Mouse (Mus musculus) olfactory bulb, adult 2 months (tissue): ENCODE data around the gene St6gal1.

Experiments
- CTCF ChIP-seq: fragments of 200-500 bp; IDR thresholded peaks from 2 replicates; pipeline ENCODE4 v1.5.1; 2012; ENCODE audit warnings: low read depth, mild to moderate bottlenecking, low read length, moderate library complexity; ENCODE audit not compliant: insufficient read depth
- POLR2A ChIP-seq: fragments of 200-500 bp; IDR thresholded peaks from 2 replicates; pipeline ENCODE4 v1.6.1; 2012; ENCODE audit warnings: mild to moderate bottlenecking, low read depth, low read length, moderate library complexity; ENCODE audit not compliant: insufficient read depth

GRCm38 (mm10) chr16:23201498-23201897 lies 23.0 kb upstream of the St6gal1 start:
- TF ChIP-seq CTCF (no peak), POLR2A (no peak)
